Mouse (Mus musculus) G1E (cell line): ENCODE measurements at regions not wholly inside any gene's neighbourhood (a gene's known extent, or its start where the extent isn't known, plus 50 kb on each side); places are given as distances from the start of the nearest gene placed in this dataset.

Experiments
- CTCF ChIP-seq: IDR thresholded peaks from 2 replicates; pipeline ENCODE4 v1.5.1; 2012; ENCODE audit warnings: low read depth, low read length, inconsistent platforms, mixed read lengths
- GATA1 ChIP-seq: IDR thresholded peaks from 2 replicates; pipeline ENCODE4 v1.6.1; 2012; ENCODE audit warnings: borderline replicate concordance, low read length, inconsistent platforms, mixed read lengths
- POLR2AphosphoS5 ChIP-seq: IDR thresholded peaks from 2 replicates; pipeline ENCODE4 v1.6.1; 2012; ENCODE audit warnings: low read depth, low read length, inconsistent platforms; ENCODE audit not compliant: insufficient replicate concordance

DNA sequence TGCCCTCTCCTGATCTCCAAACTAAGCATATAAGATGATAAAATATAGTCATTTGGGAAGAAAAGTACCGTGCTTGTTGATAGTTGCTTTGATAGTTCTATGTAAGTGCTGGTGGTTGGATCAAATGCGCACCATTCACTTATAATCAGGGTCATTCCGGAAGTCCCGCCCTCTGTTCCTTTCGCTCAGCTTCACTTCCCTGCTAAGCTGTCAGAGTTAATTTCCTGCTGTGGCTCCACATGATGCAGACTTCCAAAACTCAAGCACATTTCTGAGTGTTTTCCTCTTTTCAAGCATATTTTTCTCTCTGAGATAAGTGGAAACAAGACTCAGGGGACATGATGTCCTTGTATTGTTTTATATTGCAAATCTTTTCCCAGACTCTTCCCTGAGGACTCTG lies 86.4 kb downstream of the Avpr1a start:
- TF ChIP-seq CTCF (no peak), GATA1 (no peak), POLR2AphosphoS5 (no peak)
